Mouse (Mus musculus): ENCODE measurements around the gene Smlr1. TPM values are rescaled to one million over a fixed set of nuclear protein-coding genes. Genes with fewer than 3 reads are reported as not detected.

Gene Smlr1
- not detected for total RNA-seq (2023)

GRCm38 (mm10) chr10:25535891-25536331 lies at the start of gene Smlr1:
TSS of gene Smlr1 (minus strand) at chr10:25536267.

Other genes with a start within 250 kb of the Smlr1 start
- gene Akap7, start 228.4 kb downstream of the Smlr1 start, total RNA-seq (2023) = 10 to 100 TPM; 13.5 to 21.5 TPM
- gene Epb41l2, start 176.5 kb downstream of the Smlr1 start, total RNA-seq (2023) = 100 to 1,000 TPM; 173 to 177 TPM

Data from B cell, adult 67 days (primary cell).